Mouse (Mus musculus) forebrain, embryonic 13.5 days (tissue): ENCODE measurements around the gene Fuca1. TPM values are rescaled to one million over a fixed set of nuclear protein-coding genes. Genes with fewer than 3 reads are reported as not detected.
A peak's percentile ranks its signal among the peaks of the same experiment; 100 is the strongest.

ENCODE experiments used
- ATAC-seq: fragments of 200-750 bp; cut with Nextera tagmentation; 2 replicates; pipeline ENCODE4 v1.8.0; 2017
- H3K27ac ChIP-seq: fragments of 300-500 bp; sonication (generic); 2 replicates; pipeline ENCODE4 v1.5.1; 2015; ENCODE audit warnings: inconsistent platforms, mild to moderate bottlenecking, moderate library complexity
- H3K27me3 ChIP-seq: fragments of 300-500 bp; sonication (generic); 2 replicates; pipeline ENCODE4 v1.6.1; 2015; ENCODE audit warnings: mild to moderate bottlenecking, inconsistent platforms
- H3K36me3 ChIP-seq: fragments of 300-500 bp; sonication (generic); 2 replicates; pipeline ENCODE4 v1.6.1; 2015; ENCODE audit warnings: mild to moderate bottlenecking, inconsistent platforms; ENCODE audit not compliant: poor library complexity, severe bottlenecking
- H3K4me1 ChIP-seq: fragments of 300-500 bp; sonication (generic); 2 replicates; pipeline ENCODE4 v1.6.1; 2015; ENCODE audit warnings: inconsistent platforms
- H3K4me2 ChIP-seq: fragments of 300-500 bp; sonication (generic); 2 replicates; pipeline ENCODE4 v1.6.1; 2015; ENCODE audit warnings: inconsistent platforms, mild to moderate bottlenecking, moderate library complexity
- H3K4me3 ChIP-seq: fragments of 300-500 bp; sonication (generic); 2 replicates; pipeline ENCODE4 v1.5.1; 2015; ENCODE audit warnings: mild to moderate bottlenecking, inconsistent platforms
- H3K9ac ChIP-seq: fragments of 300-500 bp; sonication (generic); 2 replicates; pipeline ENCODE4 v1.6.1; 2015; ENCODE audit warnings: mild to moderate bottlenecking, inconsistent platforms
- H3K9me3 ChIP-seq: fragments of 300-500 bp; sonication (generic); replicated peaks from 2 replicates; pipeline ENCODE4 v1.6.1; 2016; ENCODE audit warnings: inconsistent platforms
- WGBS: fragments of 180-500 bp; shearing (Covaris S2); methylation state at CpG from one replicate; pipeline ENCODE4 v1.1.7; 2015; 5-methylcytosine and 5-hydroxymethylcytosine counted together
- polyA plus RNA-seq: library from polyadenylated mRNA; unstranded; fragments of >200 nt; fragmentation: Nextera tagmentation; extraction: Ambion mirVana; gene quantifications from 2 replicates; pipeline ENCODE4 v1.2.1, GENCODE M21; 2015

Fuca1 gene
- polyA plus RNA-seq, 1 experiment from 2014 or later: 41.7 TPM

- WGBS: under 1% methylated on average over 56 of the region's 56 CpGs
- ATAC-seq: peak; percentile 94
- peak within 1 kb of the TSS; percentile 84 for H3K9ac ChIP-seq
Observed at GRCm38 (mm10) chr4:135963457-135964193, 43.1 kb downstream of the Fuca1 start, which contains the start of gene Gale. Gale (plus strand) TSS chr4:135963727.

GRCm38 (mm10) chr4:135964426-135964825 lies 43.9 kb downstream of the Fuca1 start:
- 2% methylated on average over 12 of the region's 12 CpGs for WGBS
- H3K27ac ChIP-seq: no peak overlapping the region; the same call in 1 of the 2 replicates

More at GRCm38 (mm10) chr4:135963457-135964193, 43.1 kb downstream of the Fuca1 start, which contains the start of gene Gale:
- Histone ChIP-seq H3K9me3 (no peaks in the 10 kb centered on the region), H3K36me3 (peaks cover 62% of the 10 kb centered on the region), H3K4me3 (peak within 1 kb of the TSS; percentile 76), H3K4me2 (peak within 1 kb of the TSS; percentile 87), H3K27me3 (no peaks in the 10 kb centered on the region), H3K27ac (peak within 1 kb of the TSS; percentile 75), H3K4me1 (peaks cover 21% of the 10 kb centered on the region)

DNA sequence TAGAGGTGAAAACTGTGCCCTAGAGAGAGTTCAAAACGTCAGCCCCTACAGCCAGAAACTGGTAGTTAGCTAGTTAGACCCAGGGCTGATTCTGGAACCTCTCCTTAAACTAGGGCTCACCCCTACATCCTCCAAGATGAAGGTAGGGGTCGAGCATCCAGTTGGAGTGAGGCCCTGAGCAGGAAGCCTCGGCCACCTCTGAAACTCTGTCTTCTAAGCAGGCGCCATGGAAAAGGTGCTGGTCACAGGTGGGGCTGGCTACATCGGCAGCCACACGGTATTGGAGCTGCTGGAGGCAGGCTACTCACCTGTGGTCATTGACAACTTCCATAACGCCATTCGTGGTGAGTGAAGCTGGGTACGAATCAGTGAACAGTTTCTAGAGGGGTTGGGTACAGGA lies 44.6 kb downstream of the Fuca1 start:
- Histone ChIP-seq H3K36me3 (peaks cover 64% of the 10 kb centered on the region), H3K27me3 (no peaks in the 10 kb centered on the region)

More at GRCm38 (mm10) chr4:135964426-135964825, 43.9 kb downstream of the Fuca1 start:
- H3K36me3 ChIP-seq: peaks cover 63% of the 10 kb centered on the region
- peak overlapping the region; percentile 76 for H3K4me3 ChIP-seq
- no peak for ATAC-seq
- peaks cover 21% of the 10 kb centered on the region for H3K4me1 ChIP-seq
- no peaks in the 10 kb centered on the region for H3K9me3 ChIP-seq
- no peaks in the 10 kb centered on the region for H3K27me3 ChIP-seq
- H3K9ac ChIP-seq: peak overlapping the region; percentile 84
- H3K4me2 ChIP-seq: peak overlapping the region; percentile 87

GRCm38 (mm10) chr4:135966283-135966682 lies 45.7 kb downstream of the Fuca1 start:
- no peak overlapping the region for H3K9ac ChIP-seq

More for the DNA sequence above, 44.6 kb downstream of the Fuca1 start:
- no peak overlapping the region for H3K27ac ChIP-seq
- 85% methylated on average over 9 of the region's 9 CpGs for WGBS
- no peak overlapping the region; the same call in 1 of the 2 replicates for H3K4me2 ChIP-seq
- peaks cover 21% of the 10 kb centered on the region for H3K4me1 ChIP-seq
- H3K9me3 ChIP-seq: no peaks in the 10 kb centered on the region
- no peak overlapping the region for H3K4me3 ChIP-seq
- H3K9ac ChIP-seq: no peak overlapping the region
- no peak for ATAC-seq

DNA sequence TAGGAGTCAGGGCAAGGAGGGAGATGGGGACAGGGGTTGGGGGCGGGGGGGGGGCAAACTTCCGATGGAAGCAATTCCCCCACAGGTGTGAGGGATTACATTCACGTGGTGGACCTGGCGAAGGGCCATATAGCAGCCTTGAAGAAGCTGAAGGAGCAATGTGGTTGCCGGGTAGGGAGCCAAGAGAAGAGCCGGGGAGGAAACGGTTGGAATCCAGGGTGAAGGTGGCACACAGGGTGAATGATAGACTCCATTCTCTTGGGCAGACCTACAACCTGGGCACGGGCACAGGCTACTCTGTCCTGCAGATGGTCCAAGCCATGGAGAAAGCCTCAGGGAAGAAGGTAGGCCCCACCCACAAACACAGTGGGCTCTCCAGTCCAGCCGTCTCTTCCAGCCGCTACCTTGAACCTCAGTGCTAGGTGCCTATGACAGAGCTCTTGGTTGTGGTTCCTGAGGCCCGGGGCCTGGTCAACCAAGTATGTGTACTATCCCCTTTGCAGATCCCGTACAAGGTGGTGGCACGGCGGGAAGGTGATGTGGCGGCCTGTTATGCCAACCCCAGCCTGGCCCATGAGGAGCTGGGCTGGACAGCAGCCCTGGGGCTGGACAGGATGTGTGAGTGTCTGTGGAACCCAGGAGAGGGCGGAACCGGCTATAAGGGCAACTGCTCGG lies 46.7 kb downstream of the Fuca1 start:
- Histone ChIP-seq H3K9me3 (no peaks in the 10 kb centered on the region), H3K4me2 (no peak overlapping the region), H3K4me3 (no peak overlapping the region), H3K4me1 (peaks cover 37% of the 10 kb centered on the region), H3K36me3 (peaks cover 58% of the 10 kb centered on the region), H3K27ac (no peak overlapping the region), H3K27me3 (no peaks in the 10 kb centered on the region), H3K9ac (no peak overlapping the region)
- WGBS: 91% methylated on average over 18 of the region's 18 CpGs
- ATAC-seq: no peak

More at GRCm38 (mm10) chr4:135966283-135966682, 45.7 kb downstream of the Fuca1 start:
- Histone ChIP-seq H3K4me1 (peaks cover 29% of the 10 kb centered on the region), H3K4me2 (no peak overlapping the region), H3K27me3 (no peaks in the 10 kb centered on the region), H3K4me3 (no peak overlapping the region), H3K9me3 (no peaks in the 10 kb centered on the region), H3K27ac (no peak overlapping the region), H3K36me3 (peaks cover 68% of the 10 kb centered on the region)
- no peak for ATAC-seq
- WGBS: 94% methylated on average over 16 of the region's 16 CpGs

DNA sequence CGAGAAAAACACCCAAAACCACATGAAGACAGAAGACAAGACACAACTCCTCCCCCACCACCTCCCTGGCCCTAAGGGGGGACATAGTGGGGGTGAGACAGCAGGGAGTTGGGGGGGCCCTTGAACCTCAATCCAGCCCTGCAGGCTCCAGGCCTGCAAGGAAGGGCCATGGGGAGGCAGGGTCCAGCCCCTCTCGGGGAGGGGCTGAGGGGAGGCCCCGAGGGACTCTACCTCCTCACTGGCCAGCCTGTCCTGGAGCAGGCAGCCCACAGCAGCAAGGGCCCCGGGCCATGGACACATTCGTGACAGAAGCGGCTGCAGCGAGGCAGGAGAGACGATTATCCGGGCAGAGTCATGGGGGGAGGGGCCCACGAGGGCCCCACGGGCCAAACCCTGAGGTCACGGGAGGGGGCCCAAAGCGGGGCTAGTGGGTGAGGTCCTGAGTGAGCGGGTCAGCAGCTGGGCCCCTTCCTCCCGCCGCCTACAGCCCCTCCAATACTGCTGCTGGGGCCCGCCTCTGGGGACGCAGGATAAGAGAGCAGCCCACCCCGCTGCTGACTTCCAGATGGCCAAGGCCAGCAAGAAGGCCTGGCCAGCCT lies 47.8 kb downstream of the Fuca1 start:
- no peak for ATAC-seq
- WGBS: 83% methylated on average over 17 of the region's 19 CpGs

DNA sequence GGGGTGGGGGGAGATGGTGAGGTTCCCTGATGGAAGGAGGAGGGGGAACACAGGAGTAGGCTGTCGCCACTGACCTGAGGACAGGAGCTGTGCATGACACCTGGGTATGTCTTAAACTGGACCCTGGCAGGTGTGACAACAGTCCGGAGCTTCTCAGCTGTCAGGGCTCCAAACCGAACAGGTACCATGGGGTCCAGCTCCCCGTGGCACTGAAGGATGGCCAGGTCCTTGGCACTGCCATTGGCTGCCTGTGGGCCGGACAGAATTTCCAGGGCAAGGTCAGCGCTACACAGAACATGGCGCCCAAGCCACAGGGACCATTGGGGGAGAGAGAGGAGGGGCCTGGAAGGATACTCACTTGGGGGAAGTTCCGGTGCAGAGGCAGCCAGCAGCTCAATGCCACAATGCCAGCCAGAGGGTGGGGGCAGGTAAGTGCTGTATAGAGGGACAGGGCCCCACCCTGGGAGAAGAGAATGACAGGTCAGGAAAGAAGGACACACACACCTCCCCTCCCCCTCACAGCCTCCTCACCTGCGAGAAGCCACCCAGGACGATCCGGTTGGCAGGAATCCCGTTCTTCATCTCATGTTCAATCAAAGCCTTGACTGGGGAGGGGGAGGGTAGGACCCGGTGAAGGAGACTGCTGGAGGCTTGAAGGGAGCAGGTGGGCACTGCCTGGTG lies 48.7 kb downstream of the Fuca1 start:
- no peak overlapping the region for H3K4me2 ChIP-seq

More for the DNA sequence above, 47.8 kb downstream of the Fuca1 start:
- H3K27ac ChIP-seq: no peak overlapping the region; the same call in 1 of the 2 replicates
- no peaks in the 10 kb centered on the region for H3K27me3 ChIP-seq
- H3K4me2 ChIP-seq: no peak overlapping the region
- peaks cover 58% of the 10 kb centered on the region for H3K36me3 ChIP-seq
- no peak overlapping the region for H3K9ac ChIP-seq
- no peak overlapping the region for H3K4me3 ChIP-seq
- H3K4me1 ChIP-seq: peaks cover 30% of the 10 kb centered on the region
- no peaks in the 10 kb centered on the region for H3K9me3 ChIP-seq

DNA sequence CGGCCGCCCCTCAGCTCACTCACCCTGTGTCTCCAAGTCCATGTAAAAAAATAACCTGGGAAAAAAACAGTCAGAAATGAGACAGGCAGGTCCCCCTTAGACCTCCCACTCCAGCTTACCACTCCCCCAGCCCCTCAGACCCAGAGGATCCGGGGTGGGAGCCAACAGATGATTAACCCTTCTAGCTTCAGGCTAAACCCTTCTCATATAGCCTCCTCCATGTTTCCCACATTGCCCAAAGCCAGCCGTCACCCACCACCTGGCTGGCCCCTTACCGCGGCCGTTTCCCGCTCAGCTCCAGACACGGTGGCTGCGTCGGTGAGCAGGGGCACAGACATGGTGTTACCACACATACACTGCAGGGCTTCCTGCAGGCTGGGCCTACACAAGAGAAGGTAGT lies 50.0 kb downstream of the Fuca1 start:
- Histone ChIP-seq H3K9ac (no peak overlapping the region), H3K4me3 (peak overlapping the region; percentile 100), H3K4me2 (peak overlapping the region; percentile 99), H3K27ac (no peak overlapping the region), H3K9me3 (no peaks in the 10 kb centered on the region), H3K36me3 (peaks cover 69% of the 10 kb centered on the region), H3K27me3 (no peaks in the 10 kb centered on the region), H3K4me1 (peaks cover 15% of the 10 kb centered on the region)
- no peak for ATAC-seq
- WGBS: 90% methylated on average over 11 of the region's 11 CpGs

More for the DNA sequence above, 48.7 kb downstream of the Fuca1 start:
- Histone ChIP-seq H3K36me3 (peaks cover 60% of the 10 kb centered on the region), H3K27ac (no peak overlapping the region), H3K9me3 (no peaks in the 10 kb centered on the region), H3K27me3 (no peaks in the 10 kb centered on the region), H3K4me1 (peaks cover 26% of the 10 kb centered on the region), H3K9ac (no peak overlapping the region), H3K4me3 (no peak overlapping the region)
- WGBS: 84% methylated on average over 12 of the region's 13 CpGs
- no peak for ATAC-seq

DNA sequence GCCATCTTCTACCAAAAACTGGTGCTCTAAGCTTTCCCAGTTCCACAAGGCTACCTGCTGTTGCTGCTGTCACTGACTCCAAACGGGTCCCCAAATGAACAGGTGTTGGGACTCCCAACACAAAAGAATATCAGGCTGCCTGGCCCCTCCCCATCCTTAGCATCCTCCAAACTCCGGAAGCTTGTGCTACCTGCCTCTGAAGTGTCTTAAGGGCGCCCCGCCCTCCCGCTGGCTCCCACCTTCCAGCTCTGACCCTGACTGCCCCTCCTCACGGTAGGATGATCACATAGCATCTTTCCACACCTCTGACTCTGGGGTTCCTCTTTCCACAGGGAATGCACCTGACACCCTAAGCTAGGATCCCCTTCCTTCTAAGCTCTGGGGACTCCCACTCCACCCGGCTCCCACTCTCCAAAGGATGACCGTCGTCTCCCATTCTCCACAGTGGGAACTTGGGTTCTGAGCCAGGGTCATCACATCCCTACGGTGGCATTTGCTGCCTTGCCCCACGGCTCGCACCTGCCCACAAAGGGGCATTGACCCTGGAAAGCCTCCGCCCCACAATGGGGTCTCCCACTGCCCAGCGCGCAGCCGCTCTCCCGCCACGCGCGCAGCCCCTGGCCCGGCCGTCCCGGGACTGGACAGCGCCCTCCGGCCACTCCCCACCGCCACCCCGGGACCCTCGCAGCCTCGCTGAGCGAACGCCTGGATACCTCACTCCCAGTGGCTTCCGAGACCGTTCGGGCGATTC lies 51.4 kb downstream of the Fuca1 start:
- H3K27ac ChIP-seq: peak overlapping the region; percentile 44
- peaks cover 69% of the 10 kb centered on the region for H3K36me3 ChIP-seq
- WGBS: 1% methylated on average over 35 of the region's 35 CpGs
- peak; percentile 22 for ATAC-seq
- H3K27me3 ChIP-seq: no peaks in the 10 kb centered on the region
- H3K4me2 ChIP-seq: peak overlapping the region; percentile 99
- peak overlapping the region; percentile 96 for H3K9ac ChIP-seq
- H3K4me3 ChIP-seq: peak overlapping the region; percentile 100
- peaks cover 15% of the 10 kb centered on the region for H3K4me1 ChIP-seq
- H3K9me3 ChIP-seq: no peaks in the 10 kb centered on the region

DNA sequence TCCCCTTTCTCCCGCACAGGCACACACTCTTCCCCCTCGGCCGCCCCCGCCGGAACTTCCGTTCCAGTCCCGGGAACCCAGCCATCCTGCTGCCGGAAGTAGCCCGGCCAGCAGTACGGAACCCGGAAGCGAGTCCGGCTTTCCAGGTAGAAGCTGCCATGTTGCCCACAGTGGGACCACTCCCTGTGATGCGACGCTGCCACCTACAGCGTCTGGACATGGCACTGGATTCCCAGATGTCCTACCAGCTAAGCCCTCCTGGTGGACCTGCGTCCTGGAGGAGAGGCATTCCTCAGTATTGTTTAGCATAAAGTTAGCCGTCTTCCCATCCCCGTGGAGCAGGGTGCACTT lies 52.0 kb downstream of the Fuca1 start, which contains the start of gene Lypla2:
TSS of gene Lypla2 (minus strand) at position 71 of the 351 bp plus-strand sequence.
- Histone ChIP-seq H3K4me3 (peak within 1 kb of the TSS; percentile 100), H3K36me3 (peaks cover 67% of the 10 kb centered on the region), H3K4me2 (peak within 1 kb of the TSS; percentile 99), H3K9me3 (no peaks in the 10 kb centered on the region), H3K27me3 (no peaks in the 10 kb centered on the region), H3K27ac (peak within 1 kb of the TSS; percentile 44), H3K9ac (peak within 1 kb of the TSS; percentile 96), H3K4me1 (peaks cover 15% of the 10 kb centered on the region)
- ATAC-seq: peak; percentile 90
- WGBS: under 1% methylated on average over 19 of the region's 19 CpGs
